Mouse (Mus musculus) liver, adult 2 months (tissue): Measurements from ENCODE around the gene Atp10a.

Experiments
- CTCF ChIP-seq: fragments of 200-500 bp; IDR thresholded peaks from 2 replicates; pipeline ENCODE4 v1.5.1; 2011; ENCODE audit warnings: low read depth, low read length, control low read depth
- POLR2A ChIP-seq: fragments of 200-500 bp; IDR thresholded peaks from 2 replicates; pipeline ENCODE4 v1.6.1; 2011; ENCODE audit warnings: low read length, control low read depth; ENCODE audit not compliant: insufficient read depth; ENCODE audit errors: extremely low read depth

- TF ChIP-seq CTCF (no peak), POLR2A (no peak)
Measured at GRCm38 (mm10) chr7:58668617-58669016, 12.7 kb downstream of the Atp10a start.
